Mouse (Mus musculus) ES-E14 (cell line): ENCODE measurements around the gene Dclk2. TPM values are rescaled to one million over a fixed set of nuclear protein-coding genes. Genes with fewer than 3 reads are reported as not detected.

Source experiments
- DNase-seq: peaks from one replicate; pipeline ENCODE4 v3.0.0-alpha.2; 2013; ENCODE audit warnings: low read depth, low spot score
- H3K27ac ChIP-seq: 2 replicates; pipeline ENCODE4 v1.5.1; 2012; ENCODE audit warnings: low read depth, mild to moderate bottlenecking, low read length, moderate library complexity, mixed read lengths; ENCODE audit not compliant: poor library complexity, insufficient read depth, severe bottlenecking
- H3K36me3 ChIP-seq: 2 replicates; pipeline ENCODE4 v1.6.1; 2012; ENCODE audit warnings: mild to moderate bottlenecking, low read length, moderate library complexity, mixed read lengths; ENCODE audit not compliant: control insufficient read depth, poor library complexity, insufficient read depth, severe bottlenecking
- H3K4me1 ChIP-seq, 2 experiments: fragments of 150-350 bp in 1 of 2; sonication (generic) in 1 of 2; 2 replicates each; pipeline ENCODE4 v1.6.1; 2012; ENCODE audit warnings: low read length in 2 of 2, mild to moderate bottlenecking in 1 of 2, mixed read lengths in 1 of 2; ENCODE audit not compliant: control insufficient read depth in 2 of 2, insufficient read depth in 2 of 2, poor library complexity in 1 of 2
- H3K4me3 ChIP-seq, 2 experiments: fragments of 150-350 bp in 1 of 2; sonication (generic) in 1 of 2; 2 replicates each; pipeline ENCODE4 v1.5.1; 2012; ENCODE audit warnings: low read length in 2 of 2, low read depth in 1 of 2, mild to moderate bottlenecking in 1 of 2, mixed read lengths in 1 of 2; ENCODE audit not compliant: insufficient read depth in 1 of 2, poor library complexity in 1 of 2, severe bottlenecking in 1 of 2
- H3K9ac ChIP-seq: 2 replicates; pipeline ENCODE4 v1.6.1; 2012; ENCODE audit warnings: low read depth, mild to moderate bottlenecking, low read length, mixed read lengths; ENCODE audit not compliant: poor library complexity, insufficient read depth, severe bottlenecking
- H3K9me3 ChIP-seq: fragments of 150-350 bp; sonication (generic); 2 replicates; pipeline ENCODE4 v1.6.1; 2012; ENCODE audit warnings: low read depth, mild to moderate bottlenecking, low read length; ENCODE audit not compliant: control insufficient read depth, insufficient read depth
- CHD2 ChIP-seq: IDR thresholded peaks from 2 replicates; pipeline ENCODE4 v1.6.1; 2014; ENCODE audit warnings: mild to moderate bottlenecking, low read depth, low read length, inconsistent platforms
- HCFC1 ChIP-seq: IDR thresholded peaks from 2 replicates; pipeline ENCODE4 v1.6.1; 2012; ENCODE audit warnings: low read length, inconsistent platforms, borderline replicate concordance; ENCODE audit not compliant: insufficient read depth
- MAFK ChIP-seq: IDR thresholded peaks from 2 replicates; pipeline ENCODE4 v1.6.1; 2014; ENCODE audit warnings: mild to moderate bottlenecking, low read depth, low read length, inconsistent platforms; ENCODE audit not compliant: insufficient read depth
- ZC3H11A ChIP-seq: IDR thresholded peaks from 2 replicates; pipeline ENCODE4 v1.6.1; 2012; ENCODE audit warnings: low read depth, mild to moderate bottlenecking, inconsistent platforms, low read length, borderline replicate concordance
- ZNF384 ChIP-seq: IDR thresholded peaks from 2 replicates; pipeline ENCODE4 v1.6.1; 2012; ENCODE audit warnings: low read depth, low read length, inconsistent platforms
- in situ Hi-C, 2 experiments: fragments of 600-800 bp; cut with MboI; formaldehyde crosslinking; loops; one replicate each; pipeline ENCODE4 v1.15.1; 2025; ENCODE audit warnings: low sequenced_read_pairs in 2 of 2, inconsistent platforms in 1 of 2; ENCODE audit not compliant: unreplicated experiment in 2 of 2
- total RNA-seq: library from RNA; depleted of rRNA; stranded (reverse); fragments of 300-350 nt; gene quantifications from 2 replicates; pipeline ENCODE4 v1.2.3, GENCODE M21; 2012

The Dclk2 gene
- total RNA-seq, 1 experiment, result 13.6 TPM

DNA sequence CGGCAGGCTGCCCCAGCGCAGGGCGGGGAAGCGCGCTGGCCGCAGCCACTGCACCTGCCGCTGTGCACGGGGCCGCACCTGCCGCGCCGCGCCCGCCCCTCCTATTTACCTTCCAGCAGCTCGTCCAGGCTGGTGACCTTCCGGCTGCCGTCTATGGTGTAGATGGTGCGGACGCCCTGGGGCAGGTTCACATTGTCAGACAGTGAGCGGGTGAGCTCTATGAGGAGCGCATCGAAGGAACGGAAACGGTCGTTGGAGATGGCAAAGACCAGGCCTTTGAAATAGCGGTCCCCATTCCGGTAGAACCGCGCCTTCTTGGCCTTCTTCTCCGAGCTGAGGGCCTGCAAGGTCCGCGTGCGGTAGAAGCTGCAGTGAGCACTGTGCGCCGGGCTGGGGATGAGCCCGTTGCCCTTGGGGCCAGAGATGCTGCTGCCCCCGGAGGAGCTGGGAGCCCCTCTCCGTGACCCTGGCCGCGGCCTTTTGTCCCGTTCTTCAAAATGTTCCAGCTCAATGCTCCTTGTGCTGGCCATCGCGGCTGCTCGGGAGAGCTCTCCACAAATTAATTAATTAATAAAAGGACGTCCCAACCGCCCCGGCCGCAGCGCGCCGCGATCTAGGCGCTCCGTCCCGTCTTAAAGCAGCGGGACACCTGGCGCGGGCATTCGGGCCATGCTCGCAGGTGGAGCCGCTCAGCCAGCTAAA, 860 bp downstream of the Dclk2 start:
- Histone ChIP-seq H3K36me3 (no peaks in the 10 kb centered on the region), H3K4me3 (peak overlapping the region; percentile 89 to 94), H3K4me1 (peaks cover 3 to 8% of the 10 kb centered on the region in 2 experiments; a peak in 3 of 4 replicates), H3K9ac (peak overlapping the region; percentile 80), H3K27ac (no peak overlapping the region), H3K9me3 (no peaks in the 10 kb centered on the region)
- TF ChIP-seq HCFC1 (no peak), CHD2 (no peak), ZNF384 (no peak), MAFK (no peak), ZC3H11A (no peak)
- in situ Hi-C loops, result no loop called here
- DNase-seq, result no peak

- H3K36me3 ChIP-seq, result no peaks in the 10 kb centered on the region
- in situ Hi-C loops, result no loop called here
- H3K4me1 ChIP-seq, result peaks cover 0 to 8% of the 10 kb centered on the region in 2 experiments; a peak in 3 of 4 replicates
- H3K9ac ChIP-seq, result no peak overlapping the region
- no peak for DNase-seq
- H3K9me3 ChIP-seq, result no peaks in the 10 kb centered on the region
- TF ChIP-seq CHD2, result no peak
- TF ChIP-seq ZNF384, result no peak
- TF ChIP-seq HCFC1, result no peak
- TF ChIP-seq ZC3H11A, result no peak
- TF ChIP-seq MAFK, result no peak
- no peak overlapping the region for H3K27ac ChIP-seq
- H3K4me3 ChIP-seq, result no peak overlapping the region
Observed at GRCm38 (mm10) chr3:86917048-86917447, 3.6 kb downstream of the Dclk2 start.

DNA sequence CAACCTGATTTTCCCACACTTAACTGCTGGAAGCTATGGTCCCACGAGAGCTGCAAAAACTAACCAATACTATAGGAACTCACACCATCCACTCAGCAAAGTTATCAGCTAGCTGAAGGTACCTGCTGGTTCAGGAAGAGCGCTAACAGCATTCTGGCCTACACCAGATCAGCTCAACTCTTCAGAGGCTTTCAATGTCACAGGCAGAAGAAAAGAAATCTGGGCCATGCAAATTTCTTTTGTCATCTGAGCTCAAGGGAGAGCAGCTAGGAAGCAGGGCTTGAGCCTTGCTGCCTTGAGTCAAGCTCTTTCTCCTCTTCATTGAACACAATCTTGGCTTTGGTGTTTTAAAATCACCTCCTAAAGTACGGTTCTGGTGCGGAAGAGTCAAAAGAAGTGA, 4.0 kb downstream of the Dclk2 start:
- Histone ChIP-seq H3K4me3 (no peak overlapping the region), H3K9me3 (no peaks in the 10 kb centered on the region), H3K9ac (no peak overlapping the region), H3K36me3 (no peaks in the 10 kb centered on the region), H3K4me1 (peaks cover 0 to 8% of the 10 kb centered on the region in 2 experiments; a peak in 3 of 4 replicates), H3K27ac (no peak overlapping the region)
- no peak for DNase-seq
- TF ChIP-seq MAFK (no peak), HCFC1 (no peak), CHD2 (no peak)
- in situ Hi-C loops, result no loop called here

DNA sequence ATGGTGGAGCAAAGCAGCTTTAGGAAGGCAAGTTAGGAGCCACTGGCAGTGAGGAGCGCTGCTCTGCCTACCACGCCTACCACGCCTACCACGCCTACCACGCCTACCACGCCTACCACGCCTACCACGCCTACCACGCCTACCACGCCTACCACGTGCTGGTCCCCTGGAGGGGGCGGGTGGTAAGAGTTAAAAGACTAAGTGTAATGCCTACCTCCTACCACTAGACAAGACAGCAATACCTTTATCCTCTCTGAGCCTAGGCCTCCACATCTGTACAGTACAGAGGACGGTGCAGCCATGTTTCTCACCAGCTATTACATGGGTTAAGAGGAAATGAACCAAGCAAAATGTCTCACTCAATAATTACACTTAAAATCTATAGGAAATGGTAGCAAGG, 5.4 kb downstream of the Dclk2 start:
- H3K4me3 ChIP-seq, result no peak overlapping the region
- TF ChIP-seq CHD2 (no peak), ZNF384 (no peak), HCFC1 (no peak), MAFK (no peak), ZC3H11A (no peak)

More for the DNA sequence above, 5.4 kb downstream of the Dclk2 start:
- no peak for DNase-seq
- Histone ChIP-seq H3K4me1 (peaks cover 0 to 8% of the 10 kb centered on the region in 2 experiments; a peak in 3 of 4 replicates), H3K36me3 (peaks cover 2% of the 10 kb centered on the region; the same call in 1 of the 2 replicates), H3K9me3 (peaks cover 2% of the 10 kb centered on the region; the same call in 1 of the 2 replicates), H3K27ac (no peak overlapping the region), H3K9ac (no peak overlapping the region)
- in situ Hi-C loops, result no loop called here
